Mouse (Mus musculus): ENCODE results near the gene Icam5.

Icam5 gene

GRCm38 (mm10) chr9:21014691-21015570 is 16.9 kb upstream of the Icam5 start:
- DNase-seq (ENCODE audit: low spot score in 2 of 2), result peak; percentile 58 to 82

GRCm38 (mm10) chr9:21015571-21016130 is 16.2 kb upstream of the Icam5 start, which contains the start of gene Icam1:
Icam1 (plus strand) TSS chr9:21015985.
- peak; percentile 67 to 81 for DNase-seq (ENCODE audit: low spot score in 2 of 2)

DNA sequence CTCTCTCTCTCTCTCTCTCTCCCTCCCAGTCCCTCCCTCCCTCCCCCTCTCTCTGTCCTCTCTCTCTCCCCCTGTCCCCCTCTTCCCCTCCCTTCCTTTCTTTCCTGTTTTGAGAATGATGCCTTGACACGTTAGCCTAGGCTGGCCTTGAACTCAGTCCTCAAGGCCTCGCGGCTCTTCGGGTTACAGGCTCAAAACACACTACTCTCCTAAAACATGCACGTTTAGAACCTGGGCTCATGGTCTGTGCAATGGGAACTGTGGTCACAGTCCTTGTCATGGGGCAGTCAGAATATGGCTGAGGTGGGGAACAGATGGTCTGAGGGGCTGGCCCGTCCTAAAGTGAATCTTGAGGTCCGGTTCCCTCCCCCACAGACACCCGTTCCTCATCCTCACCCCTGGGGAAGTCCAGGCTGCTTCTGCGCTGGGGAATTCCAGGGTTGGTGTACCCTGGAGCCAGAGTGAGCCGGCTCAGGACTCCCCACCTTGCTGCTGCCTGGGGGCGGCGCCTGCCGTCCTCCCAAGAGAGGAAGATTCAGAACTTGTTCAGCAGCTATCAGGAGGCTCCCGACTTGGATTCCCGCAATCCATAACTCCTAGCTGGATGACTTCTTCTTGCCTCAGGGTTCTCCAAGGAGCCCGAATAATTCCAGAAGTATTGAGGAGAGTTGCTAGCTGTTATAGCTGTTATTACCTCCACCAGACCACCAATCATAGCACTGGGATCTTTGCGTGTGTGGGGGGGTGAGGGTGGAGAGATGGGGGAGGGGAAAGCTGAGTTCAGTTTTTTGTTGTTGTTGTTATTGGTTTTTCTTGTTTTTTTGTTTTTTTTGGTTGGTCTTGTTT is 15.3 kb upstream of the Icam5 start:
- DNase-seq (ENCODE audit: low spot score in 2 of 2), result no peak

DNA sequence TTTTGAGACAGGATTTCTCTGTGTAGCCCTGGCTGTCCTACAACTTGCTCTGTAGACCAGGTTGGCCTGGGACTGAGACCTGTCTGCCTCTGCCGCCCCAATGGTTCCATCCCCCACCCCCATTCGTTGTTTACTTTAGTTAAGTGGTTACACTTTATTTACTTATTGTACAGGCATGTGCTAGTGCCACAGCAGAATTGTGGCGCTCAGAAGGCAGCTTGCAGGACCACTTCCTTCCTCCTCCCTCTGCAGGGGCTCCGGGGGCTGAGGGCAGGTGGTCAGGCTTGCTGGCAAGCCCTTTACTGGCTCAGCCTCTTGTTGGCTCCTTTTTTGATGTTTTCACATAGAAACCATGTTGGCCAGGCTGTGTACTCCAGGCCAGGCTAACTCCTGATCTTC is 14.7 kb upstream of the Icam5 start:
- no peak for DNase-seq (ENCODE audit: low spot score in 2 of 2)

GRCm38 (mm10) chr9:21018600-21018999 is 13.3 kb upstream of the Icam5 start:
- DNase-seq (ENCODE audit: low spot score in 2 of 2), result no peak

GRCm38 (mm10) chr9:21021363-21021762 is 10.5 kb upstream of the Icam5 start:
- DNase-seq (ENCODE audit: low spot score in 2 of 2), result no peak

DNA sequence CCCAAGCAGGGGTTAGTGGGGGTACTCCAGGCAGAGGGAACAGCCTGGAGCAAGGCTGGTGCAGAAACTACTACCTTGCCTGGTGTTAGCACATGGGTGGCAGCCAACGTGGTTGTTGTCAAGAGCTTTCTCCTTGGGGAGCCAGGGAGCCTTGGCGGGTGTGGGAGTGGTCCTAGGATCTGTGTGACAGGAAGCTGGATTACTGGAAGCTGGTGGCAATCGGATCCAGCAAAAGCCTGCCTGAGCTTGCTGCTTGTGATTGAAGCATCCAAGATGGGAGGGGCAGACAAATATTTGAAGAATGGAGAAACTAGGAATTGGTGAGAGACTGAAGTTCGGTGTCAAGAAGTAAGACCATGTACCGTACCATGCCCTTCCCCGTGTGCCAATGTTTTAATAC is 9.6 kb upstream of the Icam5 start:
- no peak for DNase-seq (ENCODE audit: low spot score in 2 of 2)

DNA sequence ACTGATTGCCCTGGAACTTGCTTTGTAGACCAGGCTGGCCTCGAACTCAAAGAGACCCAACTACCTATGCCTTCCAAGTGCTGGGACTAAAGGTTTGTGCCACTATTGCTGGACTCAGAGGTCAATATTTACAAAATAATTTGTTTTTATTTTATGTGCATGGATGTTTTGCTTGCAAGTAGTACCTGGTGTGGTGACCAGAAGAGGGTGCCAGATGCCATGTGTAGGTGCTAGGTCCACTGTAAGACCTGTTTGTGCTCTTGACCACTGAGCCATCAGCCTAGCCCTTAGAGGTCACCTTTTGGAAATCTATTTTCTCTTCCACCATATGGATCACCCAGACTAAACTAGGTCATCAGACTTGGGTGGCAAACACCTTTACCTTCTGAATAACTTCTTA is 9.1 kb upstream of the Icam5 start:
- DNase-seq (ENCODE audit: low spot score in 2 of 2), result no peak

- no peak for DNase-seq (ENCODE audit: low spot score in 2 of 2)
These were observed 6.5 kb upstream of the Icam5 start for GRCm38 (mm10) chr9:21025258-21025810.

GRCm38 (mm10) chr9:21026849-21027248 is 5.0 kb upstream of the Icam5 start:
- no peak for DNase-seq (ENCODE audit: low spot score in 2 of 2)

DNA sequence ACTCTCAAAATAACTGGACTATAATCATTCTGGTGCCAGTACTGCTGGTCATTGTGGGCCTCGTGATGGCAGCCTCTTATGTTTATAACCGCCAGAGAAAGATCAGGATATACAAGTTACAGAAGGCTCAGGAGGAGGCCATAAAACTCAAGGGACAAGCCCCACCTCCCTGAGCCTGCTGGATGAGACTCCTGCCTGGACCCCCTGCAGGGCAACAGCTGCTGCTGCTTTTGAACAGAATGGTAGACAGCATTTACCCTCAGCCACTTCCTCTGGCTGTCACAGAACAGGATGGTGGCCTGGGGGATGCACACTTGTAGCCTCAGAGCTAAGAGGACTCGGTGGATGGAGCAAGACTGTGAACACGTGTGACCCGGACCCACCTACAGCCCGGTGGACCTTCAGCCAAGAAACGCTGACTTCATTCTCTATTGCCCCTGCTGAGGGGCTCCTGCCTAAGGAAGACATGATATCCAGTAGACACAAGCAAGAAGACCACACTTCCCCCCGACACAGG is 4.0 kb upstream of the Icam5 start:
- peak in 1 of 2 experiments; percentile 29 for DNase-seq (ENCODE audit: low spot score in 2 of 2)

GRCm38 (mm10) chr9:21028560-21029110 is 3.2 kb upstream of the Icam5 start:
- DNase-seq (ENCODE audit: low spot score in 2 of 2), result peak; percentile 43 to 57

DNA sequence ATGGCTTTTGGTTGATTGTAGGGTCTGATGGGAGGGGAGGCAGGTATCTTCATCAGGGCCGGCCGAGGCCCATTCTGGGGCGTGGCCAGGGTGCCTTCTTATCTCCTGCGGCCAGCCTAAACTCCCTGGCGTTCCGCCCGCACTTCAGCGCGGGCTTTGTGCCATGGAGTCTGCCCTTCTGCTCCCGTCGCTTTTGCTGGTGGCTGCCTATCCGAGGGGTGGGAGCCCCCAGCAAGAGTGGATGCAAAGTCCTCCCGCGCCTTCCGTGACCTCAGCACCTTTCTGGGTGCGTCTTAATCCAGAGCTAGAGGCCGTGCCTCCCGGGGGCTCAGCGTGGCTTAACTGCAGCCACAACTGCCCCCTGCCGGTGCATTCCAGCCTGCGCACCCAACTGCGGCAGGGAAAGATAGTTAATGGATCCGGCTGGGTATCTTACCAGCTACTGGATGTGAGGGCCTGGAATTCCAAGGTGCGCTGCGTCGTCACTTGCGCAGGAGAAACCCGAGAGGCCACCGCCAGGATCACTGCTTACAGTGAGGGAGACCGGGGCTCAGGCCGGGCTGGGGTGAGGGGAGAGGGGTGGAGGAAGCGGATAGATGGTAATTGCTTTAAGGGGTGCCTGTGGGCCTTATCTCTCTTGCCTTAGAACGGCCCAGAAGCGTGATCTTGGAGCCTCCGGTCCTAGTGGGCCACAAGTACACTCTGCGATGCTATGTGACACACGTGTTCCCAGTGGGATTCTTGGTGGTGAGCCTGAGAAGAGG is 2.4 kb upstream of the Icam5 start, which contains the start of gene Icam4:
Gene Icam4, plus strand, starts transcription at position 83 of the 764 bp plus-strand sequence.
- DNase-seq (ENCODE audit: low spot score in 2 of 2), result peak; percentile 92 to 95

DNA sequence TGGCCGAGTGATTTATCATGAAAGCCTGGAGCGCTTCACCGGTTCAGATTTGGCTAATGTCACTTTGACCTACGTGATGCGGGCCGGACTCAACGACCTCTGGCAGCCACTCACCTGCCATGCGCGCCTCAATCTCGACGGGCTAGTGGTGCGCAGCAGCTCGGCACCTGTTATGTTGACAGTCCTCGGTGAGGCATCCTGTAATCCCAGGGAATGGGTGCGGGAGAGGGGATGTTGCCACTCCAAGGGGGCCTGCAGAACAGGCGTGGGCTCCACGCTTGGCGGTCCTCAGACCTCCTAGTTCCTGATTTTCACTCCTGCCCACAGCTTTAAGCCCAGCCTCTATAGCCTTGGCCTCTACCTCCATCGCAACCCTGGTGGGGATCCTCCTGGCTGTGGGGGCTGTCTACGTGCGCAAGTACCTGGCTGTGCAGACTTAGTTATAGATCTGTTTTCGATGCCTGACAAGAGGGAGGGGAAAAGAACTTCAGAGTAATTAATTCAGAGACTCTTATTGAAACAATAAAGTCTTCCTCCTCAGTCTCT is 1.7 kb upstream of the Icam5 start:
- peak in 1 of 2 experiments; percentile 63 for DNase-seq (ENCODE audit: low spot score in 2 of 2)

DNA sequence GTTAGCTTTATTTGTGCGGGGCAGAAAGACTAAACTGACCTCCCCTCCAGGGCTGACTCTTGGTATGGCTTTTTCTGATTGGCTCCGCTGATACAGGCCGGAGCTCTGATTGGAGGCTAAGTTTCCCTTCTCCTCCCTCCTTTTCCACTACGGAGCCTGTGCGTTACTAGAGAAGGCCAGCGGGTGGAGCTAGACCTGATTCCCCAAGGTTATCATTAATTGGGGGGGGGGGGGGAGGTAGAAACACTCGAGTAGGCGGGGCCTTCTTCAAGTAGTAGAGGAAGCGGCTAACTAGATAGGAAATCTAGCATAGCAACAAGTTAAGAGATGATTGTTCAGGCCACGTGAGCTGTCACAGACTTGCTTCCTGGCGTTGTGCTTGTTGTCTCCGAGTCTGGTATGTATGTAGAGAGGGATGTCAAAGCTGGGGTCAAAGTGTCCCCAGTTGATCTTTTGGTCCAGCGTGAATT is 1.1 kb upstream of the Icam5 start:
- DNase-seq (ENCODE audit: low spot score in 2 of 2), result peak; percentile 83 to 94

- peak; percentile 68 to 70 for DNase-seq (ENCODE audit: low spot score in 2 of 2)
These were observed 500 bp upstream of the Icam5 start for GRCm38 (mm10) chr9:21031251-21031895.

DNA sequence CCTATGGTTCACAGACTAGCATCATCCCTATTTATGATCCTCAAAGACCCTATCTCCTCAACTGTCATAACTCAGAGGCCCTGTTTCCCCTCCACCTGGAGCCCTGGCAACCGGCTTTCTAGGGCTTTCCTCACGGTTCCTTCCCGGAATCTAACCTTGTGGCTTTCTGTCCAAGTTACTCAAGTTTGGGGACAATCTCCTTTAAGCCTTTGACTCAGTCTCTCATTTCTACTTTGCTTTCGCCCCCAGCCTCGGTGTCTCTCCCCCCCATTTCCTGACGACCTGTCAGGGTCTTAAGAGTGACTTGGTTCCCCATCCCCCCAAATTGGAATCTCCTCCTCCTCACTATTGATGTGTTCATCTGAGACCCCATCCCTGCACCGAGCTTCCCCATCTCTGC is 618 bp downstream of the Icam5 start:
- DNase-seq (ENCODE audit: low spot score in 2 of 2), result no peak

DNA sequence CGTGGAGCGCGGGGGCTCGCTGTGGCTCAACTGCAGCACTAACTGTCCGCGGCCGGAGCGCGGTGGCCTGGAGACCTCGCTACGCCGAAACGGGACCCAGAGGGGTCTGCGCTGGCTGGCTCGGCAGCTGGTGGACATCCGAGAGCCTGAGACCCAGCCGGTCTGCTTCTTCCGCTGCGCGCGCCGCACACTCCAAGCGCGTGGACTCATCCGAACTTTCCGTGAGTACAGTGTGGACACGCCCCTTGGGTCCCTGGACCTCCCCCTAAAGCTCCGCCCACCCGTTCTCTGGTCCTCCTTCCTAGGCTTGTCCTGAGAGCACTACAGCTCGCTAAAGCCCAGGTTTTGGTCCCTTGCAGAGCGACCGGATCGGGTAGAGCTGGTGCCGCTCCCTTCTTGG is 1.3 kb downstream of the Icam5 start:
- peak; percentile 82 to 94 for DNase-seq (ENCODE audit: low spot score in 2 of 2)

DNA sequence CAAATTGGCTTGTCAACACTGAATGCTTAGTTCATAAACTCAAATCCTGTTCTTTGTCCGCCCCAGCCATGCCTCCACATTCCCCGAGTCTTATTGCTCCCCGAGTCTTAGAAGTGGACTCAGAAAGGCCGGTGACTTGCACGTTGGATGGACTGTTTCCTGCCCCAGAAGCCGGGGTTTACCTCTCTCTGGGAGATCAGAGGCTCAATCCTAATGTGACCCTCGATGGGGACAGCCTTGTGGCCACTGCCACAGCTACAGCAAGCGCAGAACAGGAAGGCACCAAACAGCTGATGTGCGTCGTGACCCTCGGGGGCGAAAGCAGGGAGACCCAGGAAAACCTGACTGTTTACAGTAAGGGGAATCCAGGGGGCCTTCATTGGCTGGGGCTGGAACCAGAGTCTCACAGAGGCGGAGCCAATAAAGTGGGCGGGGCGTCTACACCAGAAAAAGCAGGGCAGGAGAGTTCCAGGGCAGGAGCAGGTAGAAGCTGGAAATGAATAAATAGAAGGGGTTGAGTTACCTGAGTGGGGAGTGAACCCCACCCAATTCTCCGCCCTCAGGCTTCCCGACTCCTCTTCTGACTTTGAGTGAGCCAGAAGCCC is 2.7 kb downstream of the Icam5 start:
- peak in 1 of 2 experiments; percentile 55 for DNase-seq (ENCODE audit: low spot score in 2 of 2)
